Mouse (Mus musculus) liver, adult (tissue): ENCODE measurements around the gene Kctd12.

Source experiments
- GATA4 ChIP-seq: IDR thresholded peaks from 2 replicates; pipeline ENCODE4 v1.6.1; 2014; ENCODE audit warnings: mild to moderate bottlenecking, low read length; ENCODE audit not compliant: insufficient replicate concordance

Gene Kctd12

DNA sequence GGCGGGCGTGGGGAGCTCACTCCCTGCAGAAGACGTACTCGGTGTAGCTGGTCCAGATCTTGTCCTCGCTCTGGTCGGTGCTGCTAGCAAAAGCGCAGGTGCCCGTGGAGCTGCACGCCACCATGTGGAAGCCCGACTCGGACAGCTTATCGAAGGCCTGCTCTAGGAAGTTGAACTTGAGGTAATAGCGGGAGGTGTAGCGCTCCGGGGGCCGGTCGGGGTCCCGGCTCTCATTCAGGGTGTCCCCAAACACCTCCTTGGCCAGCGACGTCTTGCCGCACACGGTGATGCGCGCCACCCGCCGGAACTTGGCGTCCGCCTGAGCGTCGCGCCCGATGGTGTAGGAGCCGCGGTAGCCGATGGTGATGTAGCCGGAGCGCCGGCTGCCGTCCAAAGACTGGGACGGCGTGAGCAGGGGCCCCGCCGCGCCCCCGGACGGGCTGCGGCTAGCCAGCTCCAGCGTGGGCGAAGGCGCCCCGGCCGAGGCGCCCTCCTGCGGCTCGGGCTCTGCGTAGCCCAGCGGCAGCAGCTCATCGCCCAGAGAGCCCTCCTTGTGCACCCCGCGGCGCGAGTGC lies 909 bp downstream of the Kctd12 start:
- TF ChIP-seq GATA4: no peak

DNA sequence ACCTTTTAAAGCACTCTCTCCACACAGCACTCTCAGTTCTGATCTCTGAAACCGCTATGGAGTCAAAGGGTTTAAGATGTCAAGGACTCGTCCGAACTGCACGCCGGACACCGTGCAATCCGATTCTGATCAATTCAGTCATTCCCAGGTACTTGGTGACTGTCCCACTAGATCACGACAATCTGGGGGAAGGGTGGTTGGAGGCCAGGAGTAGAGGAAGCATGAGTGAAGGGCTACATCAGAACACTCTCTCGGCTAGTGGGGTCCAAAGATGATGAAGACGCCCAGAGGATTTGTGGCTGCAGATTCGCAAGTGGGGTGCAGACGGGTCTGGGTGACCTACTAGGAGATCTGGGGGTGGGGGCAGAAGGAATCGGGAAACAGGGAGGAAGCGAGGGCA lies 1.5 kb downstream of the Kctd12 start:
- TF ChIP-seq GATA4: no peak

DNA sequence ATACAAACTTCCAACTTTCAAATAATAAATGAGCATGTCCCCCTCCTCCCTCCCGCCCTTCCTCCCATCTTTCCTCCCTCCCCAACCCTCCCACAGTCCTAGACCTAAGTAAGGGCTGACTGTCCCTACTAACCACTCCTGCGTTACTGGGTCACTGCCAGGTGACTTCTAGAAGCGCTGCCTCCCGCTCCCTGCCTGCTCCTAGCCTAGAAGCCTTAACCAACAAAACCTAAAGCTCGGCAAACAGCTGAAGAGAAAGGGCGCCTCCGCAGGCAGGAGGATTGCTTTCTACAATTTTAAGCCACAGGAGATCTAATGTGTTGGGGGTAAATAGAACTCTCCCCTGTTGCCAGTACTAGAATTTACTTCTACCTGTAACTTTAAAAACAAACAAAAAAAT lies 2.0 kb downstream of the Kctd12 start:
- TF ChIP-seq GATA4: no peak

DNA sequence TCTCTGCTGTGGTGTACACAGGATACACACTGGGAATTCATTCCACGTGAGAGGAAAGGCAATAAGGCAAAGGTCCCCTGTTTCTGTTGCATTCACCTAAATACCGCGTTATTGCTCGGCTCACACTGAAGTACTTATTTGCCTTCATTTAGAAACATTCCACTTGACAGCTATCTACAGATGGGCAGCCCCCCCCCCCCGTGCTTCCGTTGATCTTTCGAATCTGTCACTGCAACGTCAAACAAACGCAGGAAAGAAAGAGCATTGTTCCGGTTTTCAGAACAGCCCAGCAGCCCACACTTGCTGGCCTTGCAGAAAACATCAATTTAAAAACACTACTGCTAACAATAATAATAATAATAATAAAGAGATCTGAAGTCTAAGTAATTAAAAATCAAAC lies 2.6 kb downstream of the Kctd12 start:
- TF ChIP-seq GATA4: no peak

DNA sequence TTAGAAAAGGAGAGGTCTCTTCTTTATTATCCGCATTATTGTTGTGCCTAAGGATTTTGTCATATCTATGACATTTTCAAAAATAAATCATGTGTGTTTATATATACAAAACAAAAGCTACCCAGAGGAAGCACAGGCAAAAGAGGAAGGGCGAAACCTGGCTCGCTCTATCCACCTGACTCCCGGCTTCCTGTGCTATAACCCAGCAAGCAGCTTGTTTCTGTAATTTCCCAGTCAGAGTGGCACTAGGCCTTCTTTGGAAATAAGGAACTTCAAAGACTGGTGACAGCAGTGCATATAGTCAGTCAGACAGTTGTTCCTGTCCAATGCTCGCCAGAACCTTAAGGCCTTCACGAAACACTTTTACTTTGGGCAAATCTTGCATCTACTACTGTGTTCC lies 6.6 kb downstream of the Kctd12 start:
- no peak for TF ChIP-seq GATA4

DNA sequence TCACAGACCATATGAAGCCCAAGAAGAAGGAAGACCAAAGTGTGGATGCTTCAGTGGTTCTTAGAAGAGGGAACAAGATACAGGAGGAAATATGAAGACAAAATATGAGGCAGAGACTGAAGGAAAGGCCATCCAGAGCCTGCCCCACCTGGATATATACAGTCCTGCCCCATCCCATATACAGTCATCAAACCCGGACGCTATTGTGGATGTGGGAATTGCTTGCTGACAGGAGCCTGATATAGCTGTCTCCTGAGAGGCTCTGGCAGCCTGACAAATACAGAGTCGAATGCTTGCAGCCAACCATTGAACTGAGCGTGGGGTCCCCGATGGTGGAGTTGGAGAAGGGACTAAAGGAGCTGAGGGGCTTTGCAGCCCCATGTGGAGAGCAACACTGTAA lies 13.6 kb downstream of the Kctd12 start:
- TF ChIP-seq GATA4: no peak

DNA sequence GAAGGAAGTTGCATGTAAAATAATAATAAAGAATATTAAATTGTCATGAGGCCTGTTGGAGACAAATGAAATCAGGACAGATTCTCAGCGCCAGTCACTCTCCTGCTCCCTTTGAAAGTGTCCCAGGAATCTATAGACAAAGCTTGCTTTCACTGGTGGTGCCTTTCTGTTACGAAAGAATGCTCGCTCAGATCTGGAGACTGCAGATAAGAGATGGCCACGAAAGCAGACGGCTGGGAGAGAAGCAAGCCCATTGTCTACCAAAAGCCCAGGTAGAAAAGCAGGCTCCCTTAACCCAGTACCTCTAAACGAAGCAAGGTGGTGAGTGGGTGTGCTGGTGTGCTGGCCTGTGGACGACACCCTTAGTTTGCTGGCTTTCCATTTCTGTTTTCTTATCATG lies 16.2 kb downstream of the Kctd12 start:
- TF ChIP-seq GATA4: no peak

DNA sequence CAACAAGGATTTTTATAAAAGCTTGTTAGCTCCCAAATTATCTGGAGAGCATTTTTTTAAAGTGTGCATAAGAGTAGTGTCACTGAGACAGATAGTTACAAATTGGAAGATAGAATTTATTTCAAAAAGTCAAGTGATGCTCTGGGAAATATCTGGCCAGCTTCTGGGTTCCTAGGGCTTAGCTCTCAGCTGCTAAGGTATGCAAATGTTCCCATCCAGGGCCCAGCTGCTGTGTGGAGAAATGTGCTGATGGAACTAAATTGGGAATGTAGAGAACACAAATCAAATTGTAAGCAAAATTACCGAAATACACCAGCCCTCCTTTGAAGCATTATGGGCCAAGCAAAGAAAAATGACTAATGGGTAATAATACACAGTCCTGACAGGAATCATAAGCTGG lies 16.6 kb downstream of the Kctd12 start:
- no peak for TF ChIP-seq GATA4

DNA sequence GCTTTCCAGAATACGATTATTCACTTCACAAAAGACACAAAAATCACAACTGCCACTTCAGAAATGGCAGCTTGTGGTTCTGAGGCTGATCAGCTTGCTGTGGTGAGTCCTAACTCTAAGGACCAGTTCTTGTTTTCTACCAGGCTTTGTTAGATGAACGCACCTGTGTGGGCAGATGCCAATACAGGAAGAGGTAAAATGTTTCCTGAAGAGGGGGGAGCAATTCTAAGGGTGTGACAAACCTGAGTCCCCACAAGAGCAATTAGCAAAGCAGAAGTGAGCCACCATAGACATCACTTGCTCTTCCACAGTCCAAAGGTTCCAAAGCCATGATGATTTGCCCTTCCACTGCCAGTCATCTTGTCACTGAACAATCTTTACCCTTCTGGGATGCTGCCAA lies 20.4 kb downstream of the Kctd12 start:
- TF ChIP-seq GATA4: no peak

DNA sequence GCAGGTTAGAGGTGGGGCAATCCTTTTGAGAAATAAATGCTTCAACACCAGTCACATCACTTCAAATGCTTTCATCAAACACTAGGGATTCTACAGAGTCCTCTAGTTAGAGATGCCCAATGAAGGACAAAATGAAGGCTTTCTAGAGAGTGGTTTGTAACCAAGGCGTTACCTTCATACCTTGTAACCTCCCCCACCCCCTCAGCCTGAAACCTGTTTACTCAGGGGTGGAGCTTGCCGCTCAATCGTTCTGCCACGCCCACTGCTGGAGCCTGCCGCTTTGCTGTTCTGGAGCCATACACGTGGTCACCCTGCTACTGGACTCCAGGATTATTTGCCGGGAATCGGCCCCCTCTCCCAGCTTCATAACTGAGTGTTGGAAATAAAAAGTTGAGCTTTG lies 28.9 kb downstream of the Kctd12 start:
- TF ChIP-seq GATA4: no peak

DNA sequence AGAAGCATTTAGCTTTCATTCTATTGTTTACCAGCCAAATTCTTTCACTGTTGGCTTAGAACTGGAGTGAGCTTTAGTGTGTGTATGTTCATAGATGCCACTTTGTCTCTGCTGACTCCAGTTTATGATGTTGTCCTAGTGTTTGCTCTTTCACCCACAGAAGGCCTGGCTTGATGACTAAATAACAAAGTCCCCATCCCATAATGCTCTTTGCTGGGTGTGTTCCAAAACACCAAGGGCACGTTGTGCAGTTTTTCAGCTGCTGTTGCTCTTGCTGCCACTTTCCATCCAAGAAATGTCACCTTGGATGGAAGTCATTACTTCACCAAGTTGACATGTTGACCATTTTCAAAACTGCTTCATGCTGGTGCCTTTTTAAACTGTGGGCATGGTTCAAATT lies 30.5 kb downstream of the Kctd12 start:
- no peak for TF ChIP-seq GATA4

DNA sequence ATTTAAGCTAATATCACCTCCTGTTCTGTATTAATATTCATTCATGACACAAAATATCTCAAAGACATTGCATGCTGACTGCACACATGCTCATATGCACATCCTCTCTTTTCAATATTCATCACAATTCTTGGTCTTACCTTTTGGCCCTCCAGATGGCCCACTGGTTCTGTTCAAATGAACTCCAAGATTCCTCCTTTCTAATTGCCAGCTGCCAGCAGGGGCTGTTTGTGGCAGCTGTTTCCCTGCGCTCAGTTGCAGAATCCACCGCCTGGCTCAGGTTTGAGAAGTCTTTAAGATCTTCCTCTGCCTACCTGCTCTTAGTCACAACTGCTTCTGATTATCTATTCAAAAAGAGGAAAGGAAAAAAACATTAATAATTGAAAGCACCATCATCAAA lies 34.6 kb downstream of the Kctd12 start:
- no peak for TF ChIP-seq GATA4

DNA sequence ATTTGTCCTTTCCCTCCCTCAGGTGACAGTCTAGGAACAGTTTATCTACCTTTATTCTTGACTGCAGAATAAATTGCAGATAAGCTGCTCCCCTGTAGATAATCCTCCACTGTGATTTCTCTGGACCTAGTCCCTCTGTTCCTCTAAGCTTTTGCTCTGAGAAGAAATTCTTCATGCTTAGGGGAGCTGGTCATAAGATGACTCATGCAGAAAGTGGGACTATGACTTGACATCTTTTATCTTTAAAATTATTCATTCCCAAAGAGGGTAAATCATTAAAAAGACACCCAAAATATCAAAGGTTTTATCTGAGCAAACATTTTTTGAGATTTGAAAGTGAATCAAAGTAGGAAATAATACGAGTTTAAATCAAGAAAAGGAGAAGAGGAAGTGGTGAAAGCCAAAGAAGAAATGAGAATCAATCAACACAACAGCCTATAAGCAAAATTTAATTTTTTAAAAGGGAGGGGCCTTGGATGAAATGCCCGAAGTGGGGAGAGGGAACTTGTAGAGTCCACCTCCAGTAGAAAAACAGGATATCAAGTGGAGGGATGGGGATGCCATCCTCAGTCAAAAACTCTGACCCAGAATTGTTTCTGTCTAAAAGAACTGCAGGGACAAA lies 40.1 kb downstream of the Kctd12 start:
- no peak for TF ChIP-seq GATA4

DNA sequence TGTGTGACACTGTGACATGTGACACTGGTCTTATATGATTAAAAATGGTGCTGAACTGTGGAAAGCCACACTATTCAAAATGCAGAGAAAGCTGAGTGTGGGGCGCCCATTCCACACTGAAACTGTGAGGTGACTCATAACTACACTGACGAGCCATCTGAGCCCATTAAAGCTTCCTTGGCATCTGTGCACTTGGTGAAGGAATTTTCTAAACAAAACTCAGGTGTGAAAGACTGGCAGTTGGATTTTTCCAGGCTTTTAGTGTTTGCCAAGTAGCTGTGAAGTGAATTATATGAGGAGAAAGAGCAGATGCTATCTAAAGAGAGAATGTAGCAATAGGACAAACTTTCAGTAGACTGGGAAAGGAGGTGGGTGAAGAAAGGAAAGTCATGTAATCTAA lies 47.6 kb downstream of the Kctd12 start:
- TF ChIP-seq GATA4: no peak

DNA sequence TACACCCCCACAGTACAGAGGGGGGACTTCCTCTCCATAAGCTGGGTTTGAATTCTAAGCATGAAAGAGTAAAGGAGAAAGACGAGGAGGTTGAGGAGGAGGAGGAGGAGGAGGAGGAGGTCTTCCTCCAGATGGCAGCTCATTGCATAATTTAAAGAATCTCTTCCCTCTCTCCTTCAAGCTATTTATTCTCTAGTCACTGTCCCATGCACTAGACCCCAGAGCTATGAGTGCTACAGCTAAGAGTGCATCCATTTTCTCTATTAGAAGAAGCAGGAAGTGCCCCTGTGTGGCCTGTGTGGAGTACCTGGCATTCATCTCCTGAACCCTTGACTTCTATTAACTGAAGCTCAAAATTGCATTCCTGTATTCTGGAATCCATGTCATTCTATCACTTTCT lies 51.5 kb downstream of the Kctd12 start:
- TF ChIP-seq GATA4: no peak

DNA sequence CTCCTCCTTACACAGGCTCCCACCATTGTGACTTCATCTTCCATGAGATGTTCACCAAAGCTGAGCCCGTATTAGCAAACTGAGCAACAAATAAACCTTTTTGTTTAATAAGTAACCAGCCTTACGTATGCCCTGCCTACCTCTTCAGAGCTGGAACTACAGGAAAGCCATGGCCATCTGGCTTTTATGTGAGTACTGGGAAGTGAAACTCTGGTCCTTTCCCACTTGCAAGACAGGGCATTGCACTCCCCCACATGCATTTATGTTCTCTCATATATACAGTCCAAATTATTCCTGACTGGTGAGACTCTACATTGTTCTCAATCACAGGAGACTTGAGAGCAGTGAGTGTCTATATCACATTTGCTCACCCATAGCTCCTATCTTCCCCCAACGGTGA lies 52.9 kb downstream of the Kctd12 start:
- no peak for TF ChIP-seq GATA4

DNA sequence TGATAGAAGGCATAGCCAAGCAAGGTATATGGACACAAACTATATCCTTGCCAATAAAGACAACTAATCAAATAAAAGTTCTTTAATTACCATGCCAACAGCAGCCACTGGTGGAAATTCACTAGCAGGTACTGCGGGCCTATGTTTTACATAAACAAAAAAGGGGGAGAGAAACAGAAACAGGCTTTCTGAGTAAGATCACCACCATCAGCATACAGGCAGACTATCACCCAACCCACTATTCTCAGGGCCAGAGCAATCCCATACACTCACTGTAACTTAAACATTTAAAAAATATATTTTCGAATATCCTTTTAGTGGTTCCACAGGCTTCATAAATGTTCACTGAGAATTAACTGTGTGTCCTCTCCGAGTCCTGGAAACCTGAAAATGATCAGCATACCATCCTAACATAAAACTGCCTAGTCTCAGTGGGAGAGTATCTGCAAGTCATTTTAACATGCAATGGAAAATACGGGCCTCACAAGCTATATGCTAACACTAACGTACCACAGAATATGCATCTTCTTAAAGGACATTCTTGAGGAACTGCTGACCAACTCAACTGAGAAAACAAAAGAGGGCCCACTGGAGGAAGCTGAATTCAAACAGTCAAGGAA lies 54.5 kb downstream of the Kctd12 start:
- TF ChIP-seq GATA4: no peak
